Mouse (Mus musculus): ENCODE results near the gene Col9a2.

The Col9a2 gene

DNA sequence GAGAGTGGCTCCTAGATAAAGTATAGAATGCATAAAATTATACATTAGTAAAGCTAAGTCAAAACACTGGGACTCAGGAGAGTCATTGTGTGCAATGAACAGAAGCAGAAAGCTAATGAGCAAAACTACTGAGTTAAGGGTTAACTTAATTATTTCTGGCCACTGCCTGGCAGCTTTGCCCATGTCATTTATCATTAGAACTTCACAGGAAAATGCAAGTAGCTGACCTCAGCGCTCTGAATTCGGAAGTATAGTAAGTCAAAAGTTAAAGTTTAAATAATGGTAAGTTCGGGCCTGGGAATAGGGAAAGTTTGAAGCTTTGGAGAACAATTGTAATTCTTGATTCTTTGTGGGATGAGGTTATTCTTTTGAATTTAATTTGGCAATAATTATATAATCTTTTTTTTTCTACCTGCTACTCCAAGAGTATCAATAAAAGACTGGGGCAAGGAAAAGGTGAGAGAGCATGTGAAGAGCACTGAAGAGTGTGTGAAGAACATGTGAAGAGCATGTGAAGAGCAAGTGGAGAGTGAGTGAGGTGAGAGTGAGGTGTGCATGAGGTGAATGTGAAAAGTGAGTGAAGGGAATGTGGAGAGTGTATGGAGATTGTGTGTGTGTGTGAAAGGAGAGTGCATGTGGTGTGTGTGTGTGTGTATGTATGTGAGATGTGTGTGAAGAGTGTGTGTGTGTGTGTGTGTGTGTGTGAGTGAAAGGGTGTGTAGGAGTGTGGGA, 38.9 kb downstream of the Col9a2 start:
- in situ Hi-C loops (cut with MboI): no loop called here

DNA sequence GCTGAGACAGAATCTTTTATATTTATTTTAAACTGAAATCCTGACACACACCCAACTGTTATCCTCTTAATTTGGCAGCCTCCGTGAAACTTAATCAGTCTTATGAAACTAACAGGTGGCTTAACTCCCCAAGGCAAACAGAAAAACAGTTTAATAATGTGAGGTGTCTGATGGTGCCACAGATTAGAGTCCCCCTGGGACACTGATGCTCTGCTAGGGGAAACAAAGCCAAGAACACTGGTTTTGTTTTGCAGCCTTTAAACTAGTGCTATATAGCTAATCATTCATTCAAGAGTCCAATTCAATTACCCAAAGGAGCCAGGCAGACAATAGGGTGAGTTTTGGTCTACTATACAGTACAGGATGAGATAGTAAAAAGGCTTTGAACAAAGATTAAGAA, 41.2 kb downstream of the Col9a2 start:
- in situ Hi-C loops (cut with MboI): no loop called here

DNA sequence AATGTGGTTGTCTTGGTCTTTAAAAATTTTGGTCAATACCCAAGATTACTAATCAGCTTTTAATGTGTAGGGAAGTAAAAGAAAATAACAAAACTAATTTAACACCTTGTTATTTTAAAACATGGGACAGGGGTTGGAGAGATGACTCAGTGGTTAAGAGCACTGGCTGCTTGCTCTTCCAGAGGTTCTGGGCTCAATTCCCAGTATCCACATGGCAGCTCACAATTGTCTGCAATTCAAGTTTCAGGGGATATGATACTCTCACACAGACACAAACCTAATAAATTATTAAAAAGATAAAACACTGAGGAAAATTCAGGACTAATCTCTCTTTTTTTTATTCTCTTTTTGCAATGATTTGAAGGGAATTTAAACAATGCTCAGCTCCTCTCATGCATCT, 45.3 kb downstream of the Col9a2 start:
- in situ Hi-C loops (cut with MboI): no loop called here

DNA sequence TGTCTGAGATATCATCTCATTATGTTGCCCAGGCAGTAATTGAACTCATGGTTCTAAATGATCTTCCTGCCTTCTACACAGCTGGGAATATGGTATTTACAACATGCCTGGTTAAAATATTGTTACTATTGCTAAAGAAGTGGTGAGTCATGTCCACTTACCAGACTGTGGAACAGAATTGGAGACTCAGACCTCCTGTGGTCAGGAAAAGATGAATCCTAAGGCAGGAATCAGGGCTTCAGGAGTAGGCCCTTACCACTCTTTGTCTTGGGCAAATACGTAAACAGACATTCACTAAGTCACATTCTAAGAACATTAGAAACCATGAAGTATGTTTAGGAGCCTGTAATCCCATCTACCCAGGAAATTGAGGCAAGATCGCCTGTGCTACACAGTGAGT, 49.5 kb downstream of the Col9a2 start:
- in situ Hi-C loops (cut with MboI): no loop called here

DNA sequence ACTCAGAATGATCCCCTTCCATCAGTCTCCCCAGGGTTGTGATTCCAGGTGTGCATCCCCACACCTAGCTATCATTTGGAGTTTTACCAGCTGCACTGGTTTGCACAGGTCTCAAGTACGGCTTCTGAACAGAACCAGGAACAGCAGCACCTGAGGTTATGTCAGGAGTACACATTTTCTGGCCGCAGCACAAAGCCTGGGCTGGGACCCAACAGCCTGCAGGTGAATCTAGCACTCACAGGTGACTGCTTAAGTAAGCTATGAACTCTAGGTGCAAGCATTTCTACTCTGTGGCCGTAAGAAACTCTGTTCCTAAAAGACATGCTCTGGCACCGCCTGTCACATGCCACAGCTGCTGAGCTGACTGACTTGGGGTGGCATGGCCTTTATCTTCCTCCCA, 51.0 kb downstream of the Col9a2 start:
- in situ Hi-C loops (cut with MboI): no loop called here

DNA sequence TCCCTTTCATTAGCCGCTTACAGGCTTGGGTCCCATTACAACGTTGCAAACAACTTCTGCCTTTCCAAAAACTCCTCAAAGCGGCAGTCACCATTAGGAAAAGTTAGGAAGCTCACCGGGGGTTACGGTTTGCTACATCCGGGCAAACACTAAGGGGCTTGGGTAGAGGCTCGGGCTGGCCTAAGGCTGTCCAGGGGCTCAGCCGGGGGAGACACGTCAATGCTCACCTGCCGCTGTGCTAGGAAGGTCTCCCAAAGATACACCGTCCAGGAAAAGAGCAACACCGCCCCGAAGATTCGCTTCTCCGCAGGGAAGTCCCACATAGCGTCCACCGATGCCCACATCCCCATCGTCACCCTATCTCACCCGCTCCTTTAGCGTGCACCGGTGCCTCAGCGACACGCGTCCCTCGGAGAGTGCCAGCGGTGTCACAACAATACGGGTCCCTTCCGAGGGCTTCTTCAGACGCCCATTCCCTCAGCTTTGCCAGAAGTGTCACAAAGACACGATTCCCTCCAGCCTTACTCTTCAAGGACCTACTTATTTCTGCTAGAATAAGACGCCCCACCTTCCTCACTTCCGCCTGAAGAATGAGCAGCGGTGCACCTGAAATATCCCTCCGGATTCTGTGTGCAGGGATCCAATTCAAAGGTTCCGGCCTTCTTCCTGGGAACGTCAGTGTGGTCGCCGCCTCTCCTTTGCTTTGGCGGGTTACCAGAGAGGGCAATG, 58.6 kb downstream of the Col9a2 start, which contains the start of gene Zmpste24:
Gene Zmpste24 (minus strand): TSS at position 592 of the 729 bp plus-strand sequence.
- in situ Hi-C loops (cut with MboI): no loop called here

DNA sequence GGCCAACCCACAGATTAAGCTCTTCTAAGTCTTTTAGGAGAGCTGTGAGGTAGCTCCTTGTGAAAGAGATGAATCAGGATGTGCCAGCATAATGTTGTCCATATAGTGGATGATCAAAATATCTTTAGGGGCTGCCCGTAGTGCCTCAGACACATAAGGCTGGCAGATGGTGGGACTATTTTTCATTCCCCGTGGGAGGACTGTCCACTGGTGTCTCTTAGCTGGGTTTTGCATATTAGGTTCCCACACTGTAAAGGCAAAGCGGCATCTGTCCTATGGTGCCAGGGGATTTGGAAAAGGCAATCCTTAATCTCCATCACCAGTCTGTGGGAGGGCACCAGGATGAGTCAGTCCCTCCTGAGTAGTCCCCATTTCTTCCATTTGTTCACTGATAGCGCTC, 64.1 kb downstream of the Col9a2 start:
- in situ Hi-C loops (cut with MboI): no loop called here

Data from mature B cell (primary cell).